Mouse (Mus musculus): ENCODE measurements around the gene Mycbp2.

Gene Mycbp2

DNA sequence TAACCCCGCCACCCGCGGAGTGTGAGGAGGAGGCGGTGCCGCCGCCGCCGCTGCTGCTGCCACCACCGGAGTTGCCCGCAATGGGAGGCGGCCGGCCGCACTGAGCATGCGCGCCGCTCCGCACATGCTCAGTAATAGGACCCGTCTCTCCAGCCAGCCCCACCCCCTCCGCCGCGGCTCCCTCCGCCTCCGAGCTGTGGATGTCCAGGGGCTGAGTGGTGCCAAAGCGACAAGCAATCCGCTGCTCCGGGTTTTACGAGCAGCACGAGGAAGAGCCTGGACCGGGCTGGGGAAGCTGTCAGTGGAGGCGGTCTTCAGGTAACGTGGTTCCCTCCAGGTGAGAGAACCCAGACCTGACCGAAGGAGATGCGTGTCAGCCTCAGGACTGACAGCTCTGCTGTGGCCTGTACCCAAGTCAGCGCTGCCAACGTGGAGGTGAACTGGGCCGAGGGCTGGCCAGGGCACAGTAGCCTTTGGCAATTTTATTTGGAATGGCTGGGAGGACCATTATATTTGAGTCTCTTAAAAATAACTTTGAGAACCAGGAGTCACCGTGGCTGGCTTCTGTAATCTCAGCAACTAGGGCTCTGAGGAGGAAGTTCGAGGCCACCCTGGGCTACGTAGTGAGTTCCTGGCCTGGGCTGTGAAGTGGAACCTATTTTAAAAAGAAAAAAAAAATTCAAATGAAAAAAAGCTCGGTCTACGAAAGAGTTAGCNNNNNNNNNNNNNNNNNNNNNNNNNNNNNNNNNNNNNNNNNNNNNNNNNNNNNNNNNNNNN is at the start of gene Mycbp2:
TSS of gene Mycbp2 (minus strand) at position 86 of the 777 bp plus-strand sequence.
- DNase-seq (ENCODE audit: low spot score in 2 of 2): peak; percentile 98 to 99

DNA sequence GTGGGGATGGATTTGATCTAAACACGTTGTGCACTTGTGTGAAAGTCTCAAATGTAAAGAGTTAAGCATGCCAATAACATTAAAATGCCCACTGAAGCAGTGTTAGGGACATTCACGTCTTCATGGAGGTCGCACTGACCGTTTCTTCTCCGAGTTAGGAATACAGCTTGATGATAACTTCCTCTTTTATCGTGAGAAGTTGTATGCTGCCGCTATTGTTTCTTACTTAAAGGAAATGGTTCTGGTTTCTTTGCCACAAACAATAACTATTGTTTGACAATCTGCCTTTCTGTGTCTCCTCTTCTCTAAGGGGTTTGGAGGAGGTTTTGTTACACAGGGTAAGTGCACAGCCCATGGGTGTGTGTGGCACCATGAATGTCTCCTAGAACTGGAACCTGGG is 45.8 kb upstream of the Mycbp2 start:
- no peak for DNase-seq (ENCODE audit: low spot score in 2 of 2)

DNA sequence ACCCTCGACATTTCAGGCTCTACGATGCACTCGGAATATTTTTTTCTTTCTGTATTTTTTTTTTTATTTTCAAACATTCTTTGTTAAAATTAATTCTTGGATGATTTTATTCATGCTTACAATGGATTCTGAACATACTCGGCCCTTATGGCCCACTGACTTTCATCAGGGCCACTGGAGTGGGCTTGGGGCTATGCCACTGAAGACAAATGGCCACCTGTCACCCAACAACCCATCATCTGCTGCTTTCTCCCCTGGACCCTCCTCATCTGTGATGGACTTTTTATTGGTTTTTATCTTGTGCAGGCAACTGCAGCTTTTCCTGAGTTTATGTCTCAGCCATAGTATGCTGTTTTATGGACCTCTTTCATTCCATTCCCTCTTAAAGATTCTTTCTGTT is 40.8 kb upstream of the Mycbp2 start:
- no peak for DNase-seq (ENCODE audit: low spot score in 2 of 2)

DNA sequence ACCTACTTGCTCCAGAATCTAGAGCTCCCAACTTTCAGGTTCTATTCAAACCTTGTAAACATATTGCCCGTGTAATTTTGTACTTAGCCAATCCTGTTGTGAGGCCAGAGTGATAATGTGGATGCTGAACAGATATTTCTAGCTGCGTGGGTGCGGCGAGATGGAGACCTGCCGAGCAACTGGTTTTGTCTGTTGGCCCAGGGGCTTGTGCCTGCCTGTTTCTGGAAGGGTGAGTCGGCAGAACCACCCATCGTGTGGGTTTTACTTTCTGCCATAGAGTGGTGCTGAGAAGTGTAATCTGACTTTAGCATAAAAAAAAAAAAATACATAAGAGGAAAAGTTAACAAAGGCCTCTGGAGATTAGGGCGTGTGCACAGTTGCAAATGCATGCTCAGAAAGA is 40.3 kb upstream of the Mycbp2 start:
- DNase-seq (ENCODE audit: low spot score in 2 of 2): no peak

DNA sequence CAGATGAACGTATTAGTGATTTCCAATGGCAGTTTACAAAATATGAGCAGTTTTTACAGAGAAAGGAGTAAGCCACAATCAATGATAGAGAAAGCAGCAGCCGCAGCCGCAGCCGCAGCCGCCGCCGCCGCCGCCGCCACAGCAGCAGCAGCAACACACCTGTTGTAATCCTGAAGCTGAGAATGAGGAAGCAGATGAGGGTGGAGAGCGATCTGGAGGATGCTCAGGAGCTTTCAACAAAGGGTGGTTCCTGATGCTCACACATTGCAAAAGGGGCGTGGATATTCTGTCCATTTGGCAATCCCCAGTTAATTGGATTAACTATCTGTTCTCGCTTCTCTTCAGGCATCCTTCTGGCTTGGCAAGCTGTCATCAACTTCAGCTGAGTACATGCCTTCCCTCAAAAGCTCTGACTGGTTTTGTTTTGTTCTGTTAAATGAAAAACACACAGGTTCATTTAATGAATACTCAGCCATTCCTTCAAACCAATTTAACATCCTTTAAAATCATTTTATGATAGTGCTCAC is 38.5 kb upstream of the Mycbp2 start:
- DNase-seq (ENCODE audit: low spot score in 2 of 2): no peak

DNA sequence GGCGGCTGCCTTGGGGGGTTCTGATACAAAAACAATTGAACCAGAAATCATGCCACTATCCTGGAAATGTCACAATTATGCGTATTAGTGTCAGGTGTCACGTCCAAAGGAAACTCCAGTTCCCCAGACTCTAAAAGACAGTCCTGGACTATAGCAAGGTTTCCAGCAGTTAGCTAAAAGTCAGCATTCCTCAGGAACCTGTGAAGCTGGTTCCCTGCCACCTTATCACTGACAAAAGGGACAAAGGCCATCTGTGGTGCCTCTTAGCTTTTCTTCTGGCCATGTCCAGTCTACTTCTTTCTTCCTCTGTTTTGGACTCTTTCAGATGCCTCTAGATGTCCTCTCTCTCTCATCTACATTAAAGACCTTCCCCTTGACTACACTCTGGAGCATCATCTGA is 32.1 kb upstream of the Mycbp2 start:
- no peak for DNase-seq (ENCODE audit: low spot score in 2 of 2)

DNA sequence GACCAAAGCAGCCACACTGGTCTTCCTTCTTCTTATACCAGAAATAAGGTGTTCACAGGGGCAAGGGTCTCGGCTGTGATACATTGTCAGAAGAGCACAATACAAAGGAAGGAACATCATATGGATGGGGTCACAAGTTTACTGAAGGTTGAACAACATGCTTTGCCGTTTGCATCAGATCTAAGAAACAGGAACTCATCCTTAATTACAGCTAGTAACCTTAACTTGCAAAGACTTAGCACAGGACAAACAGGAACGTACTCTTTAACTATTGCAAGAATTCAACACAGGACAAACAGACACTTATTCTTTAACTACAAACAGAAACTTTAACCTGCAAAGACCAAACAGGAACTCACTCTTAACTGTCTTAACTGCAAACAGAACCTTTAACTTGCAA is 30.2 kb upstream of the Mycbp2 start:
- DNase-seq (ENCODE audit: low spot score in 2 of 2): no peak

DNA sequence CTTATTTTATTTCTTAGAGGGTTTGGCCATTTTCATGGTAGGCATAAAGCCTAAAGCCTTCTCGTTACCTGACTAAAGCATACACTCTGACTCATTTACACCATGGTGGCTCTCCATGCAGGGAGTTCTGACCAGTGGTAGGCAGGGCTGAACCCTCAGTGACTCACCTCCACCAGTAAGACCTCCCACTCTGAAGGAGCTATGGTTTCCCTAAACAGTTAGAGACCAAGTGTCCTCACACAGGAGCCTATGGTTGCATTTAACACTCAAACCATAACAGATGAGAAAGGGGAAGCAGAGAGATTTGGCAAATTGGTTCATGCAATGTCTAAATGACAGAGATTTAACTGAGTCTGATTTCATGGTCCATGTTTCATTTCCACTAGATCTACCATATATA is 28.9 kb upstream of the Mycbp2 start:
- DNase-seq (ENCODE audit: low spot score in 2 of 2): no peak

DNA sequence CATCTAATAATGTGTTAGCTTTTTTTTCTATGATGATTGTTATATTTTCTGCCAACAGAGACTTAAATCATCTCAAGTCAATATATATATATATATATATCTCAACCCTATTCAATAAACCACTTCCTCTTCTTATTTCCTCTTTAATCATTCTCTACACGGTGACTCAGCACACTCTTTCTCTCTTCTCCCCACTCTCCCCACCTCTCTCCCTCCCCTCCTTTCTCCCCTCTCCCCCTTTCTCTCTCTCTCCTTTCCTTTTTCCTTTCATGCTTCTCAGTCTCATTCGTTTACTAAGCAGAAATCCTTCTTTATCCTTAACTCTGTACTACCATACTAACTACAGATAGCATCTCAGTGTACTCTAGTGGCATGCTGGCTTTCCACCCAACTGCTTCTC is 16.6 kb upstream of the Mycbp2 start:
- DNase-seq (ENCODE audit: low spot score in 2 of 2): no peak

DNA sequence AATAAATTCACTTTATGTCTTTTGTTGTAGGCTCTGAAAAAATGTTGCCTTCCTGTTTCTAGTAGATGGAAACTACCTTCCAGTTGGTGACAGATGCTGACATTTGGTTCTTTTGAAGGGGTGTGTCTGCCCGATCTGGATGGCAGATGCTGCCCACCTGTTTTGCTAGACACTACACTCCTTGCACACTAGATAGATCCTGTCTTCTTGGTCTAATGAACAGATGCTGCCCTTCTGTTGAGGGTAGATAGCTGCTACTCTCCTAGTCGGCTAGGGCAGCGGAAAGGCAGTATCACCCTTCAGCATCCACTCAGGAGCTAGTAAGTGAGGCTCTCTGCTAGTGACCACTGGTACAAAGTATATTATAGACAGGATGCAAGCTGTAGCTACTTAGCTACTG is 9.5 kb upstream of the Mycbp2 start:
- DNase-seq (ENCODE audit: low spot score in 2 of 2): no peak

DNA sequence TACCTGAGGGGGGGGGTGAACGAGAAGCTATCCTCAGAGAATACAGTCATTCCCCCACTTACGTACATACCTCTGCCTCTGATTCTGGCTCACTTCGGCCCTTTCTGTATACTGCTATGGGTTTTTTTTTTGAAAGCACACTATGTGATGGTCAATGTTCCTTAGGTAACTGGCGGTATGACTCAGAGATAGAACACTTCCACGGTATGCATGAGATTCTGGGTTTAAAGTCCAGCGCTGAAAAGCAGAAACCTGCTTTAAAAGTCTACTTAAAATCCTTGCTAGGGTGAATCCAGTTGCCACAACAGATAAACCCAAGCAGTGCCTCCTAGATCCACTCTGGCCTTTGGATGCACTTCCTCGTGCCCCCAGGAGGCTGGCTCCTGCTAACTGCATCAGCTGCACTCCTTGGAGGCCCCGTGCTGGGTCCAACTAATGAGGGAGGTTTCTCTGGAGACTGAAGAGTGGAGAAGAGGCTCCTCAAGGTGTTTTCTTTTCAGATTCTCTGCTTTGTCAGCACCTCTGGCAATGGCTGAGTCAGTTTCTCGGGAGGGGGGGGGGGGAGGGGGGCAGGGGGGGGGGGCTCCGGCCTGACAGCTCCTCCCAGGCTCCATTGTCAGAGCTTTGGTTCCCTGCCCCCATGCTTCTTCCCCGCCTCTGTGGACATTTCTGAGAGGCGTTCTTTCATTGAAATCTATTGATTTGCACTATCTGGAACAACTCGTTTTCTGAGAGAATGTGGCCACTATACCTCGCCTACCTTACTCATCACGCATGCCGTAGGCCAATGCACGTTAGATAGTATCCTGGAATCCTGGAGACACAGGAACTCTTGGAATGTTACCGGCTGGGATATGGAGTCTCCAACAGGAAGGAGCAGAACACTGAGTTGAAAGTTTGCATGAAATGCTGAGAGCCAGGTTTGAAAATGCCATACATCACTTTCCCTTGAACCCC is 8.1 kb upstream of the Mycbp2 start:
- no peak for DNase-seq (ENCODE audit: low spot score in 2 of 2)

DNA sequence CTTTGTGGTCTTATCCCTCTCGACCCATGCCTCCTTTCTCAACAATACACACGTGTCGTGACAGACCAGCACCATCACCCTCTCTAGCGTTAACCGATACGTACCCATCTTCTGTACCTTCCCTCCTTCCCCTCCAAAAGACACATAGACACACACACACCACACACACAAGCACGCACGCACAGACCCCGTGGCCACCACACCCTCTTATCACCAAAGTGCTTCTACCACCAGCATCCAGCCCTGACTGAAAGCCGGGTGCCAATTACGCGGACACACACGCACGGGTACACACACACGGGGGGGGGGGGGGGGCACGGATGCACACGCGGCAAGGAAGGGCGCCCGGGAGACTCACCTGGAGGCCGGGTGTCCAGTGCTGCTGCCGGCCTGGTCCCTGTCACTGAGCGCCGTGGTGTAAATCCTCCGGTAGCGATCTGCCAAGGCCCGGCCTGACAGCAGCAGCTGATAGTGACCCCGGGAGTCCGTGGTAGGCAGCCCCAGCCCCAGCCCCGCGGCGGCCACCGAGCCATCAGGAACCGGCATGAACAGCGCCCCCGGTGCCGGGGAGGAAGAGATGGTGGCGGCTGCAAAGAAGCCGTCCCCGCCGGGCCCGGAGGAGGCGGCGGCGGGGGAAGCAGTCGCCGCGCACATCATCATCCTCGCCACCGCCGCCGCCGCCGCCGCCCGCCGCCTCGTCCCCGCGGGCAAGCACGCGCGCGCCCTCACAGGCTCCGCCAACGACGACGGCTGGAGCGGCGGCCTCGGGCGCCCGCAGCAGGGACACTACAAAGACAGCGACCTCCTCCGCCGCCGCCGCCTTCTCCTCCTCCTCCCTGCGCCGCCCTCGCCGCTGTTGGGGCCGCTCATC is 521 bp downstream of the Mycbp2 start:
- peak; percentile 68 to 85 for DNase-seq (ENCODE audit: low spot score in 2 of 2)

DNA sequence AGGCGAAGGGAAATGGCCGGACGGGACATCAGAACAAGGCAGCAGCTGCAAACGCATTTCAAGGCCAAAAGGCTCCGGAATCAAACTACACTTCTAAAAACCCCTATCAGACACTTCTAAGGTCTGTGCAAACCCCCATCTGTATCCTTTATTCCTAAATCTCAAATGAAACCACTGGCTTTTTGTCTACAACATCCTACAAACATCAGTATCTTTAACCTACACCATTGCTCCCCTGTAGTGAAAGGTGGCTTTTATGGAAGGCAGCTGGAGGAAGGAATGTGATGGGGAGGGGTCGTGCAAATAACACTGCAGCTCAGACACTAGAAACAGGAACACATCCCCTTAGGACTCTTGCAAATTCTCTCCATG is 1.1 kb downstream of the Mycbp2 start:
- no peak for DNase-seq (ENCODE audit: low spot score in 2 of 2)

DNA sequence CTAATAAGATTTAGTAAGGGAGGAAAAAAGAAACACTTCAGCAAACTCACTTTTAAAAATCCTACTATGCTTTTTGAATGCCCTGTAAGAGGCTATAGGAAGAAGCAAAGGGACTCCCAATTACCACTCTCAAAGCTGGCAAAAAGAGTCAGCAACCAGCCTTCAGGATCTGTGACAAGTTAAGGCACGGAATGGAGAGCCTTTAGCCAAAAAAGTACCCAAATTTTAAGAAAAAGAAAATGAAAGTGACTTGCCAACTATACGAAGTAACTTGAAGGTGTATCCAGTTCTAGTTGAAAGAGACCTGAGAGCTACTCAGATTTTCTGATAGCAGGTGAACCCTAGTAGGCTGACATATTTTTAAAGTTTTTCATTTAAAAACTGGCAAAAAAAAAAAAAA is 1.6 kb downstream of the Mycbp2 start:
- DNase-seq (ENCODE audit: low spot score in 2 of 2): no peak

DNA sequence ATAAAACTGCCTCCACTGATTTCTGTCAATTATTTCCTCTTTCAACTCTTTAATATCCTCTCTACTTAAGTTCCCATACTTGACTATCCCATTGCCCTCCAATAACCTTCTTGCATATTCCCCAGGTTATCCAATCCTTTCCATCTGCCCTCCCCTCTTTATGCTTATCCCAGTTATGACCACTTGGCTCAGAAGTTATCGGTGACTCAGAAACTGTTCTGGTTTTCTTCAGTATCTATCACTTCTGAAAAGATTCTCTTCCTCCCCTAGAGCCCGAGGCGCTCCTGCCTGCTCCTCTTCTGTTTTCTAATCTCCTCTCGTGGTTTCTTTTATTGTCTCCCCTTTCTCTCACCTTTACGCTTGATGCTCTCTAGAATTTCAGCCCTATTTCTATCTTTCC is 2.8 kb downstream of the Mycbp2 start:
- DNase-seq (ENCODE audit: low spot score in 2 of 2): no peak

DNA sequence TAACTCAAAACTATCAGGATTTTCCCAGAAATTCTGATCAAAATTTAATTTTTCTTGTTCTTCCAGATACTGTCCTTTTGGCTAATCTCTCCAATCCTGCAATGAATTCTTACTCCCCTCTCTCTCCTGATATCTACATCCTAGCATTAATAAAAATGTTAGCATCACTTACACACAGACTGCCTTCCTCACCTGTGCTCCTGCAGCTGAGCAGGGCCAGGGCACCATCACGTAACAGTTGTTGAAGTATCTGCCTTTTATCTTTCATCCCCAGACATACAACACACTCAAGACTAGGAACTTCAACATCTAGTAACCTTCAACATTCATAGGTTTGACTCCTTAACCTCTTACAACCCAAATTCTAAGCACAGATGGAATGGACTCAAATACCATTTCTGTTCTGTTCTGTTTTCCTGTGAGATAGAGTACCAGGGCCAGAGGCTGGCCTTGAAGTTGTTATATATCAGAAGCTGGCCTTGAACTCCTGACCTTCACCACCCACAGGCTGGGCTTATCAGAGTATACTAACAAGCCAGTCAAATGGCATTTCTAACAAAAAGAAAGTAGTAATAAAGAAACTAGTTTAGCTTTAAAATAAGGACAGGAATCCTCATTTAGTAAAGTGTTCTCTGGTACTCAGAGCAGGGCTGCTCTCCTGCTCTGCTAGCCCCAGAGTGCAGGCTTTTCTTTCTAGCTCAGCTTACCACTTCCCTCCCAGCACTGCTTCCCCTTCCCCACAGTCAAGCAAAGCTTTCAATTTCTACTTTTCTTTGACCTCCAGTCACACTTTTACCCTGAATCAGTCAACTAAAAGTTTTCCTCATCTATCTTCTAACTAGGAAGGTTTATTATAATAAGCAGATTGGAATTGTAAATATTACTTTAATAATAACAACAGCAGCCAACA is 5.0 kb downstream of the Mycbp2 start:
- DNase-seq (ENCODE audit: low spot score in 2 of 2): no peak

DNA sequence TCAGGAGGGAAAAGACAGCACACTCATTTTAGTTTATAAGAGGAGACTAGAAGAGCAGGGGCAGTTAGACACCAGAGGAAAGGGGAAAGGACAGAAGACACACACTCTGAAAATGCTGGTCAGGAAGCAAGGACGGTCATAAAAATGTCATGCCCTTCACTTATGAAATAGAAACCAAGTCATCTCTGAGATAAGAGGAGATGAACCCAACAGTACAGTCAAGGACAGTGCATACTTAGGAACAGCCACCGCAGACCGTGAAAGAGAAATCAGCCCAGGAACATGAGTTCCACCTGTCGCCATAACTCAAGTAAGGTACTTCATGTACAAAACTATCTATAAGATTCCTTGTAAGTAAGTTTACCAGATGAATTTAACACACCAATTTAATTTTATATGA is 33.7 kb downstream of the Mycbp2 start:
- DNase-seq (ENCODE audit: low spot score in 2 of 2): no peak

DNA sequence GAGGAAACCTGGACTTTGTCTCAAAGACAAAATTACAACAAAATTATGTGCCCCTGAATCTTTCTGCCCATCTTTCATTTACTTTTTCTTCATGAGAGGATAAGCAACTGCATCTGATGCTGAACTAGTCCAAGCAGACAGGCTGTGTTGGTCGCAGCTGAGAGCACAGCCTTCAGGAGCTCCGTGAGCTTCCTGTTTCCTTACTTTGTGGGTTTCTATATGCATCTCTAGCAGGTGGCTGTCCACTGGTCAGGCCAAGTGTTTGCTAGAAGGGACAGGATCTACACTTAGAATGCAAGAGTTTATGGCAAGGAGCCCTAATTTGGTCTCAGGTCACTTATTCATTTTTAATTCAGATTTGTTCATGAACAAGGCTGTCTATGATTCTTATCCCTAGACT is 50.4 kb downstream of the Mycbp2 start:
- no peak for DNase-seq (ENCODE audit: low spot score in 2 of 2)

DNA sequence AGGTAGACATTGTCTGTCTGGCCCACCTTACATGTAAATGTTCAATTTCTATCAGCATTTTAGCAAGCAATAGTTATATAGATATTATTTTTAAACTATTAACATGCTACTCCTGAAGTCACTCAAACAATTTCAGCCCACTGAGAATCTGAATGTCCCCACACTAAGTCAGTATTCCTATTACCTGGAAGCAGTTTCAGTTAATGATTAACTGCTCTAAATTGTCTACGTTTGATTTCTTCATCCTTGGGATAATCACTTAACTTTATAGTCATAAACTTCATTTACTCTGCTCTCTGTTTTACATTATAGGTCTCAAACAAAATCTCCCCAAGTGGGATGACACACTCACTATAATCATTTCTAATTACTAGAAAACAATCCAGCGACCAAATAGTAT is 60.0 kb downstream of the Mycbp2 start:
- no peak for DNase-seq (ENCODE audit: low spot score in 2 of 2)

DNA sequence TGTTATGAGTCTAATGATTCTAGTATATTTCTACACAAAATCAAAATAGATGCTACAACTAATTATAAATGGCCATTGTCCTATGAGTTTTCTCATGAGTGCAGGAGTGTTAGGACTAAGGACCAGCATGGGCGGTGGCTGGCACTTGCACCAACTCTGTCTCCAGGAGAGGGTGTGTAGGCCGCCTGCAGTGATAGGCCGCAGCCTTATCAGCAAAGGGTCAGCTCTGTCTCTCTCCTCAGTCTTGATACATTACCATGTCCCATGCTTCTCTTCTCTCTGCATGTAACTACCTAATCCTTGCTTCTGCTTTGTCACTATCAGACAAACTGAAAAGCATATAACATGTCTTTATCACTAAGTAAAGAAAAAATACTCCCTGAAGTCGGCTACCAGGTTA is 69.9 kb downstream of the Mycbp2 start:
- no peak for DNase-seq (ENCODE audit: low spot score in 2 of 2)

DNA sequence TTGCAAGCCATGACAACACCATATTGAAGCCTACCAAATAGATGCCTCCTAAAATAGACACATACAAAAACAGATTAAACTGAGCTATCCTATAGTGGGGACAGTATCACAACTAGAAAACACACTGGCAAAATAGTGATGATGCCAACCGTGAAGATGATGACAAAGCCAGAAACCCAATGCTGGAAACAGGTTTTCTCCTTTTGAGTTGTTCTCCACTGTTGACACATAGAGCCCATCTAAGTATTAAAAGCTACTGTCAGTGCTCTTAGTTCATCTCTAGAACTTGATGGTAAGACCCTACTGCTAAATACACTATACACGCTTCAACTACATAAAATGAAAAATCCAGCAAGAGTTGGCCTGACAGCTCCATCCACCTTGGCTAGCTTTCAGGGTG is 86.2 kb downstream of the Mycbp2 start:
- no peak for DNase-seq (ENCODE audit: low spot score in 2 of 2)

All from spleen, postnatal 4 days (tissue).